Mouse (Mus musculus) bone marrow macrophage, adult 2 months (primary cell): ENCODE results near the gene Zfp947.
"Not testable (repeated sequence)": the region's sequence is repeated elsewhere in the genome, so short reads cannot be mapped to it uniquely, and the experiment has no call there.

ENCODE experiments used
- CTCF ChIP-seq: IDR thresholded peaks from 2 replicates; pipeline ENCODE4 v1.5.1; 2012; ENCODE audit warnings: low read depth, mild to moderate bottlenecking, low read length, moderate library complexity
- POLR2A ChIP-seq: IDR thresholded peaks from 2 replicates; pipeline ENCODE4 v1.6.1; 2012; ENCODE audit warnings: mild to moderate bottlenecking, low read depth, low read length, borderline replicate concordance

GRCm38 (mm10) chr17:22153951-22154350 is 12.0 kb downstream of the Zfp947 start:
- TF ChIP-seq POLR2A, CTCF: not testable (repeated sequence)
